Mouse (Mus musculus) liver, adult 2 months (tissue): Measurements from ENCODE around the gene Pde7b. TPM values are rescaled to one million over a fixed set of nuclear protein-coding genes. Genes with fewer than 3 reads are reported as not detected.
A peak's percentile ranks its signal among the peaks of the same experiment; 100 is the strongest.

ENCODE experiments used
- DNase-seq: peaks from one replicate; pipeline ENCODE4 v3.0.0-alpha.2; 2011; ENCODE audit warnings: low read depth, low spot score; ENCODE audit errors: extremely low read depth
- H3K27ac ChIP-seq: fragments of 200-500 bp; replicated peaks from 2 replicates; pipeline ENCODE4 v1.5.1; 2012; ENCODE audit warnings: low read depth, mild to moderate bottlenecking, control low read depth, inconsistent platforms, low read length; ENCODE audit not compliant: insufficient read depth
- H3K27me3 ChIP-seq: fragments of 200-500 bp; 2 replicates; pipeline ENCODE4 v1.6.1; 2012; ENCODE audit warnings: mild to moderate bottlenecking, moderate library complexity, low read length, inconsistent platforms; ENCODE audit not compliant: control insufficient read depth, insufficient read depth
- H3K36me3 ChIP-seq: fragments of 200-500 bp; 2 replicates; pipeline ENCODE4 v1.6.1; 2012; ENCODE audit warnings: low read length, inconsistent platforms; ENCODE audit not compliant: control insufficient read depth, insufficient read depth
- H3K4me1 ChIP-seq: fragments of 200-500 bp; 2 replicates; pipeline ENCODE4 v1.6.1; 2011; ENCODE audit warnings: low read length; ENCODE audit not compliant: control insufficient read depth, insufficient read depth
- H3K4me3 ChIP-seq: fragments of 200-500 bp; 2 replicates; pipeline ENCODE4 v1.5.1; 2011; ENCODE audit warnings: low read depth, mild to moderate bottlenecking, control low read depth, low read length, moderate library complexity; ENCODE audit not compliant: insufficient read depth
- H3K79me2 ChIP-seq: fragments of 200-500 bp; 2 replicates; pipeline ENCODE4 v1.6.1; 2012; ENCODE audit warnings: inconsistent platforms, mild to moderate bottlenecking, low read length, moderate library complexity; ENCODE audit not compliant: control insufficient read depth, insufficient read depth
- H3K9ac ChIP-seq: fragments of 200-500 bp; 2 replicates; pipeline ENCODE4 v1.6.1; 2012; ENCODE audit warnings: low read depth, mild to moderate bottlenecking, control low read depth, inconsistent platforms, low read length
- CTCF ChIP-seq: fragments of 200-500 bp; IDR thresholded peaks from 2 replicates; pipeline ENCODE4 v1.5.1; 2011; ENCODE audit warnings: low read depth, low read length, control low read depth
- POLR2A ChIP-seq: fragments of 200-500 bp; IDR thresholded peaks from 2 replicates; pipeline ENCODE4 v1.6.1; 2011; ENCODE audit warnings: low read length, control low read depth; ENCODE audit not compliant: insufficient read depth; ENCODE audit errors: extremely low read depth
- WGBS: fragments of 180-500 bp; shearing (Covaris S2); methylation state at CpG from one replicate; pipeline ENCODE4 v1.1.7; 2018; 5-methylcytosine and 5-hydroxymethylcytosine counted together
- polyA plus RNA-seq: library from polyadenylated mRNA; depleted of rRNA; stranded (reverse); fragments of >200 nt; gene quantifications from 2 replicates; pipeline ENCODE4 v1.2.3, GENCODE M21; 2012
- total RNA-seq: library from RNA; depleted of rRNA; stranded (reverse); fragments of >200 nt; gene quantifications from 2 replicates; pipeline ENCODE4 v1.2.3, GENCODE M21; 2014

Gene Pde7b
- total and polyA plus RNA-seq, 2 experiments: 3.1 to 7.9 TPM

- Histone ChIP-seq H3K36me3 (no peaks in the 10 kb centered on the region), H3K4me1 (no peaks in the 10 kb centered on the region), H3K27me3 (no peaks in the 10 kb centered on the region), H3K9ac (no peak overlapping the region), H3K27ac (no peak overlapping the region), H3K79me2 (no peaks in the 10 kb centered on the region), H3K4me3 (no peak overlapping the region)
- WGBS: 80% methylated on average over 6 of the region's 6 CpGs
- no peak for DNase-seq
- TF ChIP-seq POLR2A (no peak), CTCF (no peak)
Measured at GRCm38 (mm10) chr10:20758259-20758658, 33.4 kb upstream of the Pde7b start.

DNA sequence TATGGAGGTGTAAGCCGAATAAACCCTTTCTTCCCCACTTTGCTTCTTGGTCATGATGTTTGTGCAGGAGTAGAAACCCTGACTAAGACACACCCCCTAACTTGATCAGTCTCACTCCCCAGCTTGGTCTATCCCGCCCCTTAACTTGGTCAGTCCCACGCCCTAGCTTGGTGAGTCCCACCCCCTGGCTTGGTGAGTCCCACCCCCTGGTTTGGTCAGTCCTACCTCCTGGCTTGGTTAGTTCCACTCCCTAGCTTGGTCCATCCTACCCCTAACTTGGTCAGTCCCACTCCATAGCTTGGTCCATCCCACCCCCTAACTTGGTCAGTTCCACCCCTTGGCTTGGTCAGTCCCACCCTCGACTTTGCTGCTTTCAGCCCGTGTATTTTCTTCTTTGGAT lies 31.3 kb upstream of the Pde7b start:
- TF ChIP-seq POLR2A: no peak
- no peak for TF ChIP-seq CTCF
- no peaks in the 10 kb centered on the region for H3K27me3 ChIP-seq
- DNase-seq: no peak
- H3K27ac ChIP-seq: no peak overlapping the region
- H3K36me3 ChIP-seq: no peaks in the 10 kb centered on the region
- 91% methylated on average over 5 of the region's 5 CpGs for WGBS
- H3K4me3 ChIP-seq: no peak overlapping the region
- no peaks in the 10 kb centered on the region for H3K79me2 ChIP-seq
- H3K4me1 ChIP-seq: no peaks in the 10 kb centered on the region
- H3K9ac ChIP-seq: no peak overlapping the region

GRCm38 (mm10) chr10:20752883-20753282 lies 28.0 kb upstream of the Pde7b start:
- 97% methylated on average over 1 of the region's 1 CpGs for WGBS
- Histone ChIP-seq H3K36me3 (no peaks in the 10 kb centered on the region), H3K27me3 (no peaks in the 10 kb centered on the region), H3K4me3 (no peak overlapping the region), H3K79me2 (no peaks in the 10 kb centered on the region), H3K9ac (no peak overlapping the region), H3K4me1 (no peaks in the 10 kb centered on the region), H3K27ac (no peak overlapping the region)
- TF ChIP-seq POLR2A: no peak
- no peak for TF ChIP-seq CTCF
- DNase-seq: no peak

DNA sequence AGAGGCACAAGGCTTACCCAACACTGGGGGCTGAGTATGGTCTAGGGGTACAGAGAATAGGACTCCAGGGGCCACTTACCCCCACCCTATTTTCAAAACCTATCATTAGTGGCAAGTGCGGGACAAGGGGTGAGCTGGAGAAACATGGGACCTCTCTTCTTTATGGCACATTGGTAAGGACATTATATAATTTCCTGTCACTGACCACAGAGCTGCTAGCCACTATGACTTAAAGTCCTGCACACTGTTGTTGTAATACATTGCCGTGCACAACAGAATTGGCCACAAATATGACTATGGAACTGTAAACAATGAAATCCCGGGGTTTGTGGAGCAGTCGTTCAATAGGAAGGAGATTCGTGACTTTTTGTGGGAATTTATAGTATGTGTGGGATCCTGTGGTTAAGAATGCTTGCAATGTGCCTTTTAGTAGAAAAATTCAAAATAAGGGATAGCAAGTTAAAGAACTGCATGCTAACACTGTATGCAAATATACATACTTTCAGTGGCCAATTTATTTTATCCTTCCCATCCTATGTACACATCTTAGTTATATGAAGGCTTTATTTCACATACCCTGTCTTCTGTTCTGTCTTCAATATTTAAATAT lies 25.9 kb upstream of the Pde7b start:
- no peaks in the 10 kb centered on the region for H3K79me2 ChIP-seq
- H3K4me3 ChIP-seq: no peak overlapping the region
- H3K4me1 ChIP-seq: no peaks in the 10 kb centered on the region
- no peak for DNase-seq
- no peak for TF ChIP-seq CTCF
- TF ChIP-seq POLR2A: no peak
- no peaks in the 10 kb centered on the region for H3K27me3 ChIP-seq
- 94% methylated on average over 5 of the region's 5 CpGs for whole genome bisulfite sequencing
- no peaks in the 10 kb centered on the region for H3K36me3 ChIP-seq
- no peak overlapping the region for H3K9ac ChIP-seq
- no peak overlapping the region for H3K27ac ChIP-seq

GRCm38 (mm10) chr10:20748938-20749337 lies 24.1 kb upstream of the Pde7b start:
- Histone ChIP-seq H3K9ac (no peak overlapping the region), H3K4me1 (no peaks in the 10 kb centered on the region), H3K4me3 (no peak overlapping the region), H3K27me3 (no peaks in the 10 kb centered on the region), H3K79me2 (no peaks in the 10 kb centered on the region), H3K36me3 (no peaks in the 10 kb centered on the region), H3K27ac (no peak overlapping the region)
- DNase-seq: peak; percentile 76
- WGBS: 65% methylated on average over 8 of the region's 8 CpGs
- TF ChIP-seq POLR2A: no peak
- no peak for TF ChIP-seq CTCF

DNA sequence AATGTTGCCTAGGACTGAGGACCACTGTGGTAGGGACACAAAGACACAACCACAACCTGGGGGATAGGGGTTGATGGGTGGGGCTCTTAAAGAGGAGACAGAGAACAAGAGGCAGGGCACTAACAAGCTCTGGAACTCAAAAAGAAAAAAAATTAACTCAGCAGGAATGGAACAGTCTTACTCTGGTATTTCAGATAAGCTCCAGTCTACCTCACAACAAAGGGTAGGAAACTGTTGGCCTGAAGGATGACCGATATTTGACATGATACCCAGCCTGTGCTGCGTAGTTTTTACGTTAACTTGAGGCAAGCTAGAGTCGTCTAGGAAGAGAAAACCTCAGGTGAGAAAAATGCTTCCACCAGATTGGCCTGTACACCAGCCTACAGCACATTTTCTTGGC lies 22.4 kb upstream of the Pde7b start:
- Histone ChIP-seq H3K36me3 (no peaks in the 10 kb centered on the region), H3K4me3 (no peak overlapping the region), H3K27me3 (no peaks in the 10 kb centered on the region), H3K9ac (no peak overlapping the region), H3K79me2 (no peaks in the 10 kb centered on the region), H3K4me1 (no peaks in the 10 kb centered on the region), H3K27ac (no peak overlapping the region)
- 98% methylated on average over 4 of the region's 4 CpGs for WGBS
- no peak for DNase-seq
- TF ChIP-seq POLR2A: no peak
- TF ChIP-seq CTCF: no peak
